In the genomic region with DNA sequence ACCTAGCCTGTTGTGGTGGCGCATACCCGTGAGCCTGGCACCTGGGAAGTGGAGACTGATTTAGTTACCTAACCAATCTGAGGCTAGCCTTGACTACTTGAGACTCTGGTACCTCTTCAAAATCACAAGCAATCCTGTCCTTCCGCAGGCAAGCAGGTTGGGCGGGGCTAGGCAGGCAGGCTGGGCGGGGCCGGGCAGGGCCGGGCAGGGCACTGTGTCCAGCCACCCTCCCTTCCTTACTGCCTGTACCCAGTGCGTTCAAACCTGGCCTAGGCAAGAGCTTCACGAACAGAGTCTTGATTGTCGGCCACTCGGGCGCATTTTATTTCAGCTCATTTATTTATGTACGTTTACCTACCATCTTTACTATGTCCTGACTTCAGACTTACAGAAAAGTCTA, we compare ENCODE assay signal across 27 mouse cellular contexts. TPM values are rescaled to one million over a fixed set of nuclear protein-coding genes. Genes with fewer than 3 reads are reported as not detected.
"Had no signal": no experiment of that assay in that cellular context is flagged by ENCODE, and none has a peak within 500 bp of the region (broad histone marks: within the 10 kb centered on the region; RNA-seq: fewer than 3 reads in every experiment).

No protein-coding gene starts in this region.

- H3K27me3 ChIP-seq: hindbrain, embryonic 15.5 days; limb, embryonic 13.5 days; limb, embryonic 15.5 days had no signal

- H3K36me3 ChIP-seq: heart, embryonic 13.5 days; heart, embryonic 15.5 days; hindbrain, embryonic 13.5 days; hindbrain, embryonic 15.5 days; limb, embryonic 13.5 days; limb, embryonic 15.5 days; liver, embryonic 13.5 days had no signal

- H3K4me3 ChIP-seq: gastrocnemius, adult 2 months; heart, embryonic 13.5 days; heart, embryonic 15.5 days; hindbrain, embryonic 13.5 days; hindbrain, embryonic 15.5 days; layer of hippocampus, adult 2 months; left cerebral cortex, adult 2 months; limb, embryonic 13.5 days; limb, embryonic 15.5 days; liver, embryonic 13.5 days had no signal

- DNase-seq: gastrocnemius, adult 2 months; gastrocnemius, postnatal 10 days; gastrocnemius, postnatal 25 days; heart, adult 18-20 months; heart, postnatal 14 days; heart, postnatal 36 days; kidney, adult 18-20 months; kidney, adult 8-10 months; kidney, postnatal 10 days; kidney, postnatal 25 days; kidney, postnatal 4 days; left cerebral cortex, postnatal 4 days; liver, embryonic 13.5 days had no signal

- H3K27ac ChIP-seq: gastrocnemius, adult 2 months; heart, embryonic 13.5 days; heart, embryonic 15.5 days; hindbrain, embryonic 13.5 days; hindbrain, embryonic 15.5 days; hindbrain, postnatal 0 days; layer of hippocampus, adult 2 months; left cerebral cortex, adult 2 months; limb, embryonic 13.5 days; limb, embryonic 15.5 days; liver, embryonic 13.5 days had no signal

- H3K9ac ChIP-seq: heart, embryonic 13.5 days; heart, embryonic 15.5 days; hindbrain, embryonic 13.5 days; hindbrain, embryonic 15.5 days; limb, embryonic 13.5 days; limb, embryonic 15.5 days; liver, embryonic 13.5 days had no signal

- H3K9me3 ChIP-seq: hindbrain, embryonic 15.5 days; limb, embryonic 15.5 days; liver, embryonic 13.5 days had no signal

- H3K4me2 ChIP-seq: heart, embryonic 11.5 days; heart, embryonic 13.5 days; heart, embryonic 15.5 days; hindbrain, embryonic 13.5 days; hindbrain, embryonic 15.5 days; limb, embryonic 13.5 days; limb, embryonic 15.5 days; liver, embryonic 13.5 days had no signal

- H3K4me1 ChIP-seq: hindbrain, embryonic 15.5 days; limb, embryonic 13.5 days; limb, embryonic 15.5 days had no signal

- ATAC-seq: forebrain, embryonic 16.5 days; hindbrain, postnatal 0 days had no signal

RNA-seq across cellular contexts. Expression of a gene that starts 12.1 kb away (rescaled TPM):
- total RNA-seq: granulocyte monocyte progenitor cell, adult 5-6 weeks; heart, adult 18-20 months; heart, postnatal 14 days; heart, postnatal 36 days; hematopoietic stem cell, adult 5-6 weeks had no signal
- polyA plus RNA-seq: heart, postnatal 0 days had no signal
